Mouse (Mus musculus) hindbrain, embryonic 15.5 days (tissue): Measurements from ENCODE around the gene Il12a. TPM values are rescaled to one million over a fixed set of nuclear protein-coding genes. Genes with fewer than 3 reads are reported as not detected.
A peak's percentile ranks its signal among the peaks of the same experiment; 100 is the strongest.
"Not testable (repeated sequence)": the region's sequence is repeated elsewhere in the genome, so short reads cannot be mapped to it uniquely, and the experiment has no call there.

Experiments
- ATAC-seq: fragments of 200-750 bp; cut with Nextera tagmentation; 2 replicates; pipeline ENCODE4 v1.8.0; 2017; ENCODE audit warnings: low read depth, moderate number of reproducible peaks, moderate TSS enrichment; ENCODE audit not compliant: low FRiP score
- H3K27ac ChIP-seq: fragments of 300-500 bp; sonication (generic); replicated peaks from 2 replicates; pipeline ENCODE4 v1.5.1; 2015; ENCODE audit warnings: mild to moderate bottlenecking, inconsistent platforms
- H3K27me3 ChIP-seq: fragments of 300-500 bp; sonication (generic); 2 replicates; pipeline ENCODE4 v1.6.1; 2015; ENCODE audit warnings: control low read depth, inconsistent platforms
- H3K36me3 ChIP-seq: fragments of 300-500 bp; sonication (generic); 2 replicates; pipeline ENCODE4 v1.6.1; 2015; ENCODE audit warnings: control low read depth, inconsistent platforms
- H3K4me1 ChIP-seq: fragments of 300-500 bp; sonication (generic); replicated peaks from 2 replicates; pipeline ENCODE4 v1.6.1; 2015; ENCODE audit warnings: control low read depth, inconsistent platforms
- H3K4me2 ChIP-seq: fragments of 300-500 bp; sonication (generic); 2 replicates; pipeline ENCODE4 v1.6.1; 2015; ENCODE audit warnings: moderate library complexity, mild to moderate bottlenecking, inconsistent platforms
- H3K4me3 ChIP-seq: fragments of 300-500 bp; sonication (generic); 2 replicates; pipeline ENCODE4 v1.5.1; 2015; ENCODE audit warnings: mild to moderate bottlenecking, inconsistent platforms
- H3K9ac ChIP-seq: fragments of 300-500 bp; sonication (generic); 2 replicates; pipeline ENCODE4 v1.6.1; 2015; ENCODE audit warnings: inconsistent platforms
- H3K9me3 ChIP-seq: fragments of 300-500 bp; sonication (generic); 2 replicates; pipeline ENCODE4 v1.6.1; 2016; ENCODE audit warnings: control low read depth, inconsistent platforms
- WGBS: fragments of 180-500 bp; shearing (Covaris S2); methylation state at CpG from one replicate; pipeline ENCODE4 v1.1.7; 2015; 5-methylcytosine and 5-hydroxymethylcytosine counted together
- polyA plus RNA-seq: library from polyadenylated mRNA; unstranded; fragments of >200 nt; fragmentation: Nextera tagmentation; extraction: Ambion mirVana; gene quantifications from 2 replicates; pipeline ENCODE4 v1.2.1, GENCODE M21; 2015

The Il12a gene
- polyA plus RNA-seq, 1 experiment from 2014 or later, result 0.22 TPM

DNA sequence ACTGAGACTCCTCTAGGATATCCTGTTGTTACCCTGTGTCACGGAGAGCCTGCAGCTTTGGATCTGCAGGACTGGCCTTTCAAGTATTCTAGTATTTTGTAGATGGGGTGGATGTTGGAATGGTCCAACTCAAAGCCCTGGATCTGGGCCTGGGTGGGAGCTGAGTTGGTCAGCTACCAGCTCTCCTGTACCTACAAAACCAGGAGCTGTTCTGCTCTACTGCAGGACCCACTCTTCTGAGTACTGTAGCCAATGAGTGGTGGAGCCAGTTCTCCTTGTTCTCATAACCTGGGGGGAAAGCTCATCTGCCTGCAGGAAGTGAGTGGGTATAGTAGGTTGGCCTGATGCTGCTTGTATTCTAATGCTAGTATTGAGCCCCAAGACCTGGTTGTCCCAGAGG lies 20.0 kb downstream of the Il12a start:
- WGBS, result 83% methylated on average over 1 of the region's 1 CpGs
- H3K4me3 ChIP-seq, result no peak overlapping the region
- no peak for ATAC-seq
- H3K9me3 ChIP-seq, result no peaks in the 10 kb centered on the region
- H3K36me3 ChIP-seq, result no peaks in the 10 kb centered on the region
- no peak overlapping the region for H3K9ac ChIP-seq
- no peaks in the 10 kb centered on the region for H3K4me1 ChIP-seq
- no peak overlapping the region for H3K27ac ChIP-seq
- no peak overlapping the region for H3K4me2 ChIP-seq
- no peaks in the 10 kb centered on the region for H3K27me3 ChIP-seq

DNA sequence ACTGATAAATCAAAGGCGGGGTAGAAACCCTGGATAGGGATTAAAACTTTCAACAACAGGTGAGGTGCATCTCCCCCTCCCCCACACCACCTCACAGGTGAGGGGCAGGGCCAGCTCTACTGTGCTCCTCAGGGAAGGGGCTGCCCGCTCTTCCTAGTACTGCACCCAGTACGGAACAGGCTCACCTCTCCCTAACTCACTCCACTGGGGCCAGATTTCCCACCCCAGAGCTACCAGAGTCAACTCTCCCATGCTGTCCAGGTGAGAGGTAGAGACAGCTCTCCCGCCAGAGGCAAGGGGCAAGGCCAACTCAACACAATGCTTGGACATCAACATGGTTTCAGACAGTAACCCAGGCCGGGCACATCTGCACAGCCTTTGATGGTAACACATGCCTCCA lies 21.1 kb downstream of the Il12a start:
- WGBS, result 95% methylated on average over 5 of the region's 5 CpGs
- ATAC-seq, result no peak
- Histone ChIP-seq H3K36me3 (no peaks in the 10 kb centered on the region), H3K9me3 (no peaks in the 10 kb centered on the region), H3K4me1 (no peaks in the 10 kb centered on the region), H3K9ac (no peak overlapping the region), H3K4me2 (no peak overlapping the region), H3K4me3 (no peak overlapping the region), H3K27ac (no peak overlapping the region), H3K27me3 (no peaks in the 10 kb centered on the region)

DNA sequence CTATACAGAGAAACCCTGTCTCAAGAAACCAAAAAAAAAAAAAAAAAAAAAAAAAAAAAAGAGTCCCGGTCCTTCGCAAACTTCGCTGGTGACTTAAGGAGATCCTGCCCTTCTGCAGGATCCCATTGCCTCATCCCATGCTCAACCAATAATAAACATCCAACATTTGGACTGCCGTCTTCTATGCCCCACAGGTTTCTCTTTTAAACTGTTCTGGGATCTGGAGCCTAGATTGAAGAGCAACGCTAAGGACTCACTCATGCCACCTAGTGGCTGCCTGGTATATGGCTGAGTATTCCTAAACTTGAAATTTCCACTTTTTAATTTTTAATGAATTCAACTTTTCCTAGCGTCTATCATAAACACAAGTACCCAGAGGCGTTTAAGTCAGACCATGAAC lies 23.1 kb downstream of the Il12a start:
- no peaks in the 10 kb centered on the region for H3K4me1 ChIP-seq
- no peak overlapping the region for H3K27ac ChIP-seq
- H3K9me3 ChIP-seq, result no peaks in the 10 kb centered on the region
- no peak; the same call in 1 of the 2 replicates for ATAC-seq
- no peaks in the 10 kb centered on the region for H3K36me3 ChIP-seq
- H3K27me3 ChIP-seq, result no peaks in the 10 kb centered on the region
- 8% methylated on average over 7 of the region's 7 CpGs for WGBS
- H3K4me2 ChIP-seq, result peak overlapping the region; percentile 33; the same call in 1 of the 2 replicates
- H3K9ac ChIP-seq, result no peak overlapping the region
- H3K4me3 ChIP-seq, result no peak overlapping the region

DNA sequence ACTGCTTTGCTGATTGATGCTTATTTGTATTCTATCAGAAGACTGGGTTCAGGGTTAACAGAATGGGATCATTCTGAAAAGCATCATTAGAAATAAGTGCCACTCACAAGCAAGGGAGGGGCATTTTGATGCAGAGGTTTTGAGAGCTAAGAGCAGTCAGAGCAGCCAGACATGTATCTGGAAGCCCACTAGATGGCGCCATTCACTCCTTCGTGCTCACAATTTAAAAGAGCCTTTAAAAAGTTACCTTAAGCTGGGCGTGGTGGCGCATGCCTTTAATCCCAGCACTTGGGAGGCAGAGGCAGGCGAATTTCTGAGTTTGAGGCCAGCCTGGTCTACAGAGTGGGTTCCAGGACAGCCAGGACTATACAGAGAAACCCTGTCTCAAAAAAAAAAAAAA lies 26.9 kb downstream of the Il12a start:
- 38% methylated on average over 5 of the region's 5 CpGs for WGBS
- not testable (repeated sequence) for H3K27ac ChIP-seq, H3K27me3 ChIP-seq, ATAC-seq, H3K4me1 ChIP-seq, H3K4me3 ChIP-seq, H3K4me2 ChIP-seq, H3K9ac ChIP-seq, H3K9me3 ChIP-seq, H3K36me3 ChIP-seq

DNA sequence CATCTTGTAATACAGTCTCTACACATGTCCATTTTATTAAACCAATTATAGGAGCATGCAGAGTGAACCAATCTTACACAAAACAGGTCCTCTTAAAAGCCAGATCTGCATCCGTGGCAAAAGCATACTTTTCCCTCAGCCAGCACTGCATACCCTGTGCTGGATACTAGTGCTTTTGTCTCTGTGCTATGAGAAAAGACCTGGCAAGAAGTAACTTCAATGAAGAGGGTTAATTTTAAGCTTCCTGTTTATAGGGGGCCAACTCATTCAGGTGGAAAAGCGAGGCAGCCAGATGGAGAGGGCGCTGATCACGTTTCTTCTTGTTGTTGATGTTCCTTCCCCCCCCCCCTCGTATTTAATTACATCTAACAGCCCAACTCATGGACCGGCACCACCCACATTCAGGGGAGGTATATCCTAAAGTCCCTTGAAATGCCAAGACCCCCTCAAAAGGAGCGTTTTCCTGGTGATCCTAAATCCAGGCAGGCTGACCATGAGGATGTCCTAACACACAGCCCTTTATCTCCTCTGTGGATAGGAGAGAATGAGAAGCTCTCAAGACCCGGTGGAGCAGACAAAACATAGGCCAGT lies 28.9 kb downstream of the Il12a start:
- Histone ChIP-seq H3K4me1 (no peaks in the 10 kb centered on the region), H3K27ac (no peak overlapping the region), H3K9me3 (no peaks in the 10 kb centered on the region), H3K36me3 (no peaks in the 10 kb centered on the region), H3K27me3 (no peaks in the 10 kb centered on the region), H3K4me2 (no peak overlapping the region), H3K9ac (no peak overlapping the region), H3K4me3 (no peak overlapping the region)
- WGBS, result 71% methylated on average over 8 of the region's 8 CpGs
- no peak for ATAC-seq

DNA sequence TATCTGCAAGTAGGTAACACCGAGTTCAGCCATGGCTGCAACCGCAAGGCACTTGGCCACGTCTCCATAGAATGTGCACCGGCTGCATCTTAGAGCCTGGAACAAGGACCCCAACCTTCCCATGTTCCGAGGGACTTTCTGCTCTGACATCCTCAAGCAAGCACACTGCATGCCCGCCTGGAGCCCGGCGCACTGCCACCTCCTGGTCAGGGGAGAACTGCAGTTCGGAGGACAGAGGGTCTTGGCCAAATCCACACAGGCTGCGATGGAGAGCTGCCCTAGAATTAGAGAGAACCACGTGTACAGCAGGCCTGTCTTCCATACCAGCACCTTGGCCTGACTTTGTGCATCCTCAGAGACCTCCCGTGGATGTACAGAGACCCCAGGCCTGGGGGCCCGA lies 29.8 kb downstream of the Il12a start:
- Histone ChIP-seq H3K9ac (no peak overlapping the region), H3K9me3 (no peaks in the 10 kb centered on the region), H3K27ac (no peak overlapping the region), H3K36me3 (no peaks in the 10 kb centered on the region), H3K4me1 (no peaks in the 10 kb centered on the region), H3K4me3 (no peak overlapping the region), H3K4me2 (no peak overlapping the region), H3K27me3 (no peaks in the 10 kb centered on the region)
- WGBS, result 40% methylated on average over 13 of the region's 13 CpGs
- no peak for ATAC-seq

DNA sequence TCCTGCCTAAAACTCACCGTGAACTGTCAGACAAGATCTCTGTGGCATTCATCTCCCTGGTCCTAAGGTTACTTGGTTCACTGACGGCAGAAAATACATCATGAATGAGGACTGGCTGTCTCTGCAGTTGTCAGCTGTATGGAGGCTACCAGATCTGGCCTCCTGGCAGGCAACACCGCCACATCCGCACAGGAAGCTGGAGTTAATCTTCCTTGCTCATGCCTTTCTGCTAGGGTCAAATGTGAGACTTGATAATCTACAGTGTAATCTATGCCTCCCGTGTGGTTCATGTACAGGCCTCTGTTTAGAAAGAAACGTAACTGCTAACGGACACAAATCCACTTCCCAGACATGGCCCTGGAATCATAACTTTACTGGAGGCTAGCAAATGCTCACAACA lies 51.5 kb downstream of the Il12a start:
- H3K27ac ChIP-seq, result no peak overlapping the region
- H3K9ac ChIP-seq, result no peak overlapping the region
- no peaks in the 10 kb centered on the region for H3K36me3 ChIP-seq
- H3K4me1 ChIP-seq, result no peaks in the 10 kb centered on the region
- no peak for ATAC-seq
- H3K27me3 ChIP-seq, result no peaks in the 10 kb centered on the region
- H3K4me2 ChIP-seq, result no peak overlapping the region
- no peak overlapping the region for H3K4me3 ChIP-seq
- H3K9me3 ChIP-seq, result no peaks in the 10 kb centered on the region
- WGBS, result 81% methylated on average over 7 of the region's 7 CpGs

DNA sequence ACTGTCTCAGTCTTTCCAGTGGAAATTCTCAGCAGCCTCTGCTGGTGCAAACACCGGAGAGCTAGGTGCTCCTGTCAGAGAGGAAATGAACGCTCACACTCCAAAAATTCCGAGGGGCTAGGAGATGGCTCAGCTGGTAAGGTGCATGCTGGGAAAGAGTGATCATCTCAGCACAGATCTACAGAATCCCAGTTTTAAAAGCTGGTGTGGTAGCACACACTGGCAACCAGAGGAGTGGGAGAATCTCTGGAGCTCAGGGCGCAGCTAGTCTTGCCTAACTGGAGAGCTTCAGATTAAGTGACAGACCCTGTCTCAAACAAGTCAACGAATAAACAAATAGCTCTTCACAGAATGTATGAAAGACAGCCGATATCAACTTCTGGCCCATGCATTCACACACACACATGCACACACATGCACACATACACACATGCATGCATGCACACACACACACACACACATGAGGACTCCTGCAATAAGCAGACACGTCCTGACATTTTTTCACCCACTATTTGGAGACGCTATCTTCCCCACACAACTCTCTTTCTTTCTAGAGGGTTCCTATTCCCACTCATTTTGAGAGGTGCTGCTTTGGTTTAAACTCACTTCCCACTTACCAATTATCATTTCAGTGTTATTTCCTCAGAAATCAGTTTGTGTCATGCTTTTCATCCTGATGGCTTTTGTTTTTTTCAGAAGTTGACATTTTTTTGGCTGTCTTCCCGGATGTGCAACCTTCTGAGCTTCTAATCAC lies 52.5 kb downstream of the Il12a start:
- Histone ChIP-seq H3K9me3 (no peaks in the 10 kb centered on the region), H3K4me3 (no peak overlapping the region), H3K27me3 (no peaks in the 10 kb centered on the region), H3K4me2 (no peak overlapping the region), H3K27ac (no peak overlapping the region), H3K36me3 (no peaks in the 10 kb centered on the region), H3K9ac (no peak overlapping the region), H3K4me1 (no peaks in the 10 kb centered on the region)
- ATAC-seq, result no peak
- 80% methylated on average over 9 of the region's 9 CpGs for WGBS

DNA sequence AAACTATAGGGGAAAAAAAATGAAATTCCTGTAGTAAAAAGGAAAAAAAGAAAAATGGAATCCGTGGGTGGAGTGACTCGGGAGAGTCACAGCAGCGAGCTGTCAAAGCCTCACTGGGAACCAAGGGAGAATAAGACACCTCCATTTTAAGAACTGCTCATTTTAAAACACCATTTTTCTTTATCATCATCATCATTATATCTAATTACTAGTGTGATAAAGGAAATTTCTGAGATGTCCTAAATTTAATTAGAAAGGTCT lies 53.0 kb downstream of the Il12a start:
- Histone ChIP-seq H3K4me2 (no peak overlapping the region), H3K36me3 (no peaks in the 10 kb centered on the region), H3K27ac (no peak overlapping the region), H3K27me3 (no peaks in the 10 kb centered on the region), H3K9me3 (no peaks in the 10 kb centered on the region), H3K4me3 (no peak overlapping the region), H3K9ac (no peak overlapping the region), H3K4me1 (no peaks in the 10 kb centered on the region)
- ATAC-seq, result no peak
- WGBS, result 54% methylated on average over 3 of the region's 3 CpGs

DNA sequence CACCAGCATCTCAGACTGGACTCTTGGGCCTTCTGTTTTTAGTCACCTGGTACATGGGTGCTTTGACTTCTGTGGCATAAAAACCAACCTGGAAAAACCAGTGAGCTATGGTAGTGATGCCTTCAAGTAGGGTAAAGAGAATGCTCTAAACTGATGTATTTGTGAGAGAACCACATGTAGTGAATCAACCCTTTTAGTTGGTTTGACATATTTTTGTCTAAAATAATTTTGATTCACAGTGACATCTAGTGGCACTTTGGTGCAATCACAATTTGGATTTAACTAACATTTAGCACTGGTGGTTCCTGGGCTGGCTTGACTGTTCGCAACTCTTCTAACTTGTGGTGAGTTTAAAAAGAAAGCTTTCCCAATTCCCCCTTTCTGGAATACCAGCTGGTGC lies 53.7 kb downstream of the Il12a start:
- no peak overlapping the region for H3K9ac ChIP-seq
- no peak overlapping the region for H3K27ac ChIP-seq
- 95% methylated on average over 1 of the region's 1 CpGs for WGBS
- H3K36me3 ChIP-seq, result no peaks in the 10 kb centered on the region
- no peak for ATAC-seq
- no peaks in the 10 kb centered on the region for H3K9me3 ChIP-seq
- H3K4me2 ChIP-seq, result no peak overlapping the region
- no peaks in the 10 kb centered on the region for H3K27me3 ChIP-seq
- no peak overlapping the region for H3K4me3 ChIP-seq
- no peaks in the 10 kb centered on the region for H3K4me1 ChIP-seq

DNA sequence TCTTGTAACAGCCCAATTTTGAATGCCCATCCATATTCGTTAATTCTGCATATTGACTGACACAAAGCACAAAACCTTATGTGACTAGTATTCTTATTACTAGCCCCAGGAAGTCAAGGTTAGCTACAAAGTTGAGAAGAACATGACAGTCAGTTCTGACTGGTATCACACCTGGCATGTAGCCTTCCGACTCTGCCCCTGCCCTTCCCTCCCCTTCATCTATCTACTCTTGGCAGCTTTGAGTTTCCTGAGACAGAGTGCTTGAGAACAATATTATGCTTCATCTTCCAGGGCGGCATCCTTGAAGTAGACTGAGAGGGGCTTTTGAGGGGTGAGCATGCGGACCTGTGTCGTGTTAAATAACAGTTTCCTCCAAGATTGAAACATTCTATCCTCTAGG lies 54.6 kb downstream of the Il12a start:
- no peak overlapping the region for H3K9ac ChIP-seq
- H3K27me3 ChIP-seq, result no peaks in the 10 kb centered on the region
- H3K4me3 ChIP-seq, result no peak overlapping the region
- no peaks in the 10 kb centered on the region for H3K36me3 ChIP-seq
- no peak for ATAC-seq
- no peaks in the 10 kb centered on the region for H3K9me3 ChIP-seq
- no peak overlapping the region for H3K27ac ChIP-seq
- WGBS, result 90% methylated on average over 5 of the region's 5 CpGs
- H3K4me2 ChIP-seq, result no peak overlapping the region
- H3K4me1 ChIP-seq, result no peaks in the 10 kb centered on the region

DNA sequence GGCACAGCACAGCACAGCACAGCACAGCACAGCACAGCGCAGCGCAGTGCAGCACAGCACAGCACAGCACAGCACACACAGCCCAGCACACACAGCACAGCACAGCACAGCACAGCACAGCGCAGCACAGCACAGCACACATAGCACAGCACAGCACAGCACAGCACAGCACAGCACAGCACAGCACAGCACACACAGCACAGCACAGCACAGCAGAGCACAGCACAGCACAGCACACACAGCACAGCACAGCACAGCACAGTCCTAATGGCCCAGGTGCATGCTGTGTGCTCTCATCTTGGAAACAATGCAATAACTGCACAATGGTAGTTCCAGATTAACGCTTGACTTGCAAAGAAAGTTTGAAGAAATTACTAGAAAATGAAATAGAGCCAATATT lies 55.8 kb downstream of the Il12a start:
- H3K27me3 ChIP-seq, H3K9me3 ChIP-seq, H3K4me3 ChIP-seq, H3K4me2 ChIP-seq, H3K9ac ChIP-seq, H3K36me3 ChIP-seq, H3K27ac ChIP-seq, H3K4me1 ChIP-seq, ATAC-seq: not testable (repeated sequence)
- 86% methylated on average over 4 of the region's 4 CpGs for WGBS
